Mouse (Mus musculus) megakaryocyte, embryonic 14.5 days (primary cell): ENCODE measurements around the gene Vmn1r211. TPM values are rescaled to one million over a fixed set of nuclear protein-coding genes. Genes with fewer than 3 reads are reported as not detected.
"Not testable (repeated sequence)": the region's sequence is repeated elsewhere in the genome, so short reads cannot be mapped to it uniquely, and the experiment has no call there.

ENCODE experiments used
- H3K27me3 ChIP-seq: replicated peaks from 2 replicates; pipeline ENCODE3; 2012; ENCODE audit warnings: inconsistent platforms
- H3K36me3 ChIP-seq: replicated peaks from 2 replicates; pipeline ENCODE3; 2012; ENCODE audit warnings: low read length, inconsistent platforms, mixed read lengths
- H3K4me1 ChIP-seq: 2 replicates; pipeline ENCODE4 v1.6.1; 2012; ENCODE audit warnings: inconsistent platforms
- H3K4me3 ChIP-seq: replicated peaks from 2 replicates; pipeline ENCODE3; 2012; ENCODE audit warnings: moderate library complexity, mild to moderate bottlenecking, inconsistent platforms
- H3K9me3 ChIP-seq: 2 replicates; pipeline ENCODE4 v1.6.1; 2012; ENCODE audit warnings: inconsistent platforms
- FLI1 ChIP-seq: IDR thresholded peaks from 2 replicates; pipeline ENCODE4 v1.6.1; 2012; ENCODE audit warnings: low read length, inconsistent platforms, mixed read lengths
- GATA1 ChIP-seq: IDR thresholded peaks from 3 replicates; pipeline ENCODE4 v1.6.1; 2012; ENCODE audit warnings: mixed read lengths, low read length, inconsistent platforms, borderline replicate concordance
- polyA plus RNA-seq: library from polyadenylated mRNA; stranded (reverse); fragments of >175 nt; gene quantifications from 2 replicates; pipeline ENCODE4 v1.2.3, GENCODE M21; 2012; ENCODE audit warnings: low replicate concordance; ENCODE audit not compliant: insufficient read depth

The Vmn1r211 gene
- polyA plus RNA-seq = not detected in 2 replicates

- Histone ChIP-seq H3K4me3 (no peak within 1 kb of the TSS), H3K4me1 (no peaks in the 10 kb centered on the region), H3K36me3 (no peaks in the 10 kb centered on the region), H3K27me3 (no peaks in the 10 kb centered on the region), H3K9me3 (peaks cover 11% of the 10 kb centered on the region)
- TF ChIP-seq GATA1 (no peak), FLI1 (no peak)
These were observed at the start of gene Vmn1r211 for GRCm38 (mm10) chr13:22857461-22857860. Gene Vmn1r211, minus strand, starts transcription at chr13:22857561.

- H3K4me3 ChIP-seq = no peak within 1 kb of the TSS
- peaks cover 5% of the 10 kb centered on the region; the same call in 1 of the 2 replicates for H3K9me3 ChIP-seq
- H3K36me3 ChIP-seq = no peaks in the 10 kb centered on the region
- H3K27me3 ChIP-seq = no peaks in the 10 kb centered on the region
- no peaks in the 10 kb centered on the region for H3K4me1 ChIP-seq
- no peak for TF ChIP-seq GATA1
- no peak for TF ChIP-seq FLI1
These were observed 26.7 kb upstream of the Vmn1r211 start, which contains the start of gene Vmn1r212 for GRCm38 (mm10) chr13:22884105-22884504. Gene Vmn1r212, minus strand, starts transcription at chr13:22884205.

DNA sequence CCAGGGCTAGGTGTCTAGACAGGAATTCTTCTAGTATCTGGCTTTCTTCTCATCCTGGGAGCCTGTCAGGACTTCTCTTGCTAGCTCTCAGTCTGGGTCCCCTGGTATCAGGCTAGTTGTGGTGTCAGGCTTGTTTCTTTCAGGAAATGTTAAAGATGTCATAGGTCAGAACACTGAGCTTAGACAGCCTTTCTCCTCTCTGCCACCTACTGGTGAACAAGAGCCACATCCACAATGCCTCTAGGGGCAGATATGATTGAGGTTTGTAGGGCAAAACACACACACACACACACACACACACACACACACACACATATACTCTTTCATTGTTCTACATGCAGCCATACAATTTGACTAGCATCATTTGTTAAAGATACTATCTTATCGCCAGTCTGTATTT lies 21.9 kb upstream of the Vmn1r211 start:
- Histone ChIP-seq H3K27me3 (no peaks in the 10 kb centered on the region), H3K4me1 (no peaks in the 10 kb centered on the region)

GRCm38 (mm10) chr13:22854760-22855159 lies 2.6 kb downstream of the Vmn1r211 start:
- Histone ChIP-seq H3K36me3 (no peaks in the 10 kb centered on the region), H3K27me3 (no peaks in the 10 kb centered on the region), H3K9me3 (0 out of 2 replicates have a peak, but pooled peaks cover 4% of the 10 kb centered on the region), H3K4me3 (no peak overlapping the region), H3K4me1 (no peaks in the 10 kb centered on the region)
- TF ChIP-seq GATA1 (no peak), FLI1 (no peak)

More for the DNA sequence above, 21.9 kb upstream of the Vmn1r211 start:
- TF ChIP-seq FLI1 (no peak), GATA1 (no peak)
- Histone ChIP-seq H3K4me3 (no peak overlapping the region), H3K9me3 (peaks cover 20% of the 10 kb centered on the region), H3K36me3 (no peaks in the 10 kb centered on the region)

DNA sequence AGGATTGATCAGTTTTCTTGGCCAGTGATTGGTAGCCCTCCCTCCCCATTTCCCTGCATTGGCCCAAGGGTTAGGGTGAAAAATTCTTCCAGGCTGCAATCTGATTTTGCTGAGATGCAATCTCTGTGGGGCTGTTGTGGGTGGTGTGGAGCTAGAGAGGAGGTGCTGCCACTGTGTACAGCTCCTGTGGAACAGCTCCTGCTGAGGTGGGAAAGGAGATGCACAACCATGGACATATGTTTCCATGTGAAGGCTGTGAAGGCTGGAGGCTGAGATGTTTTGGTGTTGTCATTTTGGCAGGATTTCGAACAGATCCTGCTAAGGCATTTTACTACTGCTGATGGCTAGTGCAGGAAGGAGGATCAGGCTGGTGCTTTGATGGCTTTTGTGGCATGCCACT lies 10.6 kb downstream of the Vmn1r211 start:
- H3K27me3 ChIP-seq = no peaks in the 10 kb centered on the region

GRCm38 (mm10) chr13:22844304-22844703 lies 13.1 kb downstream of the Vmn1r211 start:
- H3K4me3 ChIP-seq, H3K9me3 ChIP-seq, H3K4me1 ChIP-seq, H3K36me3 ChIP-seq, H3K27me3 ChIP-seq: not testable (repeated sequence)

More for the DNA sequence above, 10.6 kb downstream of the Vmn1r211 start:
- no peaks in the 10 kb centered on the region for H3K36me3 ChIP-seq
- no peaks in the 10 kb centered on the region for H3K4me1 ChIP-seq
- peak overlapping the region; percentile 21 for H3K4me3 ChIP-seq
- no peak for TF ChIP-seq FLI1
- TF ChIP-seq GATA1 = no peak
- H3K9me3 ChIP-seq = peaks cover 2% of the 10 kb centered on the region; the same call in 1 of the 2 replicates

DNA sequence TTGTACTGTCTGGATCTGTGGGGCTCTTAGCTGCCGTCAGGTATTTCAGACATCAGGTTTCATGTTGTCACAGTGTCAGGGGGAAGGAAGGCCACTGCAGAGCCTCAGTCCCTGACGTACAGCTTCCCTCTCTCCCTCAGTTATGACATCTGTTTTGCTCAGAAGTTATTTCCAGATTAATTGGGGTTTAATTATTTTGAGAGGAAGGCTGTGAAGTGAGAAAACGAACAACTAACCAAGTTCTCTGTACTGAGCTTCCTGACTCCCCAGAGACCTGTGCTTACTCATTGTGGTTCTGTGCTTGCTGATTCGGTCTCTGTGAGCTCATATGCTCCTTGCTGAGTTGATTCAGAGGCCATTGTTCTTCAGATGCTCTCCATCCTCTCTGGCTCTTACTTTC lies 26.1 kb downstream of the Vmn1r211 start, which contains the start of gene Vmn1r210:
Gene Vmn1r210, minus strand, starts transcription at position 101 of the 400 bp plus-strand sequence.
- TF ChIP-seq GATA1 = no peak
- TF ChIP-seq FLI1 = no peak
- no peaks in the 10 kb centered on the region for H3K4me1 ChIP-seq
- no peaks in the 10 kb centered on the region for H3K27me3 ChIP-seq
- H3K36me3 ChIP-seq = no peaks in the 10 kb centered on the region
- H3K9me3 ChIP-seq = no peaks in the 10 kb centered on the region
- H3K4me3 ChIP-seq = no peak within 1 kb of the TSS

DNA sequence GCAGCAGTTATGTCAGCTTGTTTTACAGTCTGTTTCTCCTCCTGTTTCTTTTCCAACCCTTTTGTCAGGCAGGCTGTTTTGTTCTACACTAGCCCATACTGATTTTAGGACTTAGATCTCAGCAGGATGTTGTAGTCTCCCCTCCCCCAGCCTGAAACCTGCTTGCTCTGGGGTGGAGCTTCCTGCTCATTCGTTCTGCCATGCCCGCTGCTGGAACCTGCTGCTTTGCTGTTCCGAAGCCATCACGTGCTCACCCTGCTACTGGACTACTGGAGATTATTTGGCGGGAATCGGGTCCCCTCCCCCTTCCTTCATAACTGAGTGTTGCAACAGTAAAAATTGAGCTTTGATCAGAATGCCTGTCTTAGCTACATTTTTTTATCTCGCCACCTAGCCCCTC lies 28.0 kb downstream of the Vmn1r211 start:
- not testable (repeated sequence) for H3K4me3 ChIP-seq, H3K9me3 ChIP-seq, H3K4me1 ChIP-seq, H3K27me3 ChIP-seq, H3K36me3 ChIP-seq

DNA sequence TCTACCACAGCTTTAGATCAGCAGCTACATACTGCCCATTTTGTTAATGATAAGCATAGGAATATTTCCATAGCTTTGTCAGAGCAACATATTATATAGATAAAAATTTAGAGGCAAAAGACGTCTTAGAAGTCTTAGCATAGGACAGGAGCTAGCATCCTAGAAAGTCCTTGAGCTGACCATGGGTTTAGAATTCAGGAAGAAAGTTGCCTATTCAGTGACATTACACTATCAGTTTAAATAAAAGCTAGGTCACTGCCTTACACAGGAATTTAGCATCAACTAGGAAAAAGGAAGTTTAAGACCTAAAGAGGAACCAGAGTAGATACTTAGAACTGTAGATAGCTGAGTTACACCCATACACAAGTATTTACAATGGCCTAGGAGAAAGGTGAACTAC lies 35.8 kb downstream of the Vmn1r211 start:
- H3K36me3 ChIP-seq = not testable (repeated sequence)

GRCm38 (mm10) chr13:22809582-22809981 lies 47.8 kb downstream of the Vmn1r211 start, which contains the start of gene Vmn1r209:
Gene Vmn1r209, minus strand, starts transcription at chr13:22809682.
- not testable (repeated sequence) for H3K27me3 ChIP-seq, H3K4me1 ChIP-seq, H3K9me3 ChIP-seq, H3K36me3 ChIP-seq, H3K4me3 ChIP-seq

More for the DNA sequence above, 35.8 kb downstream of the Vmn1r211 start:
- H3K4me3 ChIP-seq, H3K4me1 ChIP-seq, H3K9me3 ChIP-seq, H3K27me3 ChIP-seq: not testable (repeated sequence)

Other genes starting within 250 kb of the Vmn1r211 start
- not detected in 2 replicates for gene Vmn1r206, start 233.3 kb downstream of the Vmn1r211 start, polyA plus RNA-seq
- gene Vmn1r207-ps, start 127.9 kb downstream of the Vmn1r211 start, polyA plus RNA-seq = not detected in 2 replicates
- not detected in 2 replicates for gene Vmn1r208, start 80.2 kb downstream of the Vmn1r211 start, polyA plus RNA-seq
- gene Vmn1r209, start 47.9 kb downstream of the Vmn1r211 start, polyA plus RNA-seq = 0.34 TPM in 1 of 2 replicates, not detected in the other
- not detected in 2 replicates for gene Vmn1r210, start 26.2 kb downstream of the Vmn1r211 start, polyA plus RNA-seq
- gene Vmn1r212, start 26.6 kb upstream of the Vmn1r211 start, polyA plus RNA-seq = not detected in 2 replicates
- not detected in 2 replicates for gene Vmn1r213, start 150.1 kb upstream of the Vmn1r211 start, polyA plus RNA-seq
- gene Vmn1r214, start 172.9 kb upstream of the Vmn1r211 start, polyA plus RNA-seq = not detected in 2 replicates
- 5.8 TPM in 1 of 2 replicates, not detected in the other for gene Vmn1r215, start 210.5 kb upstream of the Vmn1r211 start, polyA plus RNA-seq